Mouse (Mus musculus) heart, embryonic 14.5 days (tissue): ENCODE results near the gene Cachd1. TPM values are rescaled to one million over a fixed set of nuclear protein-coding genes. Genes with fewer than 3 reads are reported as not detected.

Source experiments
- ATAC-seq: fragments of 200-750 bp; cut with Nextera tagmentation; 2 replicates; pipeline ENCODE4 v1.8.0; 2017; ENCODE audit warnings: low read depth, moderate TSS enrichment; ENCODE audit not compliant: insufficient number of reproducible peaks, insufficient read depth, low FRiP score
- H3K27ac ChIP-seq, 2 experiments: fragments of 200-500 bp in 1 of 2; fragments of 300-500 bp in 1 of 2; sonication (generic) in 1 of 2; replicated peaks in 1 of 2; 2 replicates each; pipeline ENCODE4 v1.5.1; 2012 to 2014; ENCODE audit warnings: low read depth in 2 of 2, low read length in 2 of 2, control low read depth in 1 of 2, mild to moderate bottlenecking in 1 of 2, mixed read lengths in 1 of 2; ENCODE audit not compliant: control insufficient read depth in 1 of 2, insufficient read depth in 1 of 2
- H3K27me3 ChIP-seq: fragments of 300-500 bp; sonication (generic); 2 replicates; pipeline ENCODE4 v1.6.1; 2014; ENCODE audit warnings: mild to moderate bottlenecking, low read length, control low read depth; ENCODE audit not compliant: control insufficient read depth, insufficient read depth
- H3K36me3 ChIP-seq: fragments of 300-500 bp; sonication (generic); 2 replicates; pipeline ENCODE4 v1.6.1; 2014; ENCODE audit warnings: mild to moderate bottlenecking, control low read depth, low read length, mixed read lengths; ENCODE audit not compliant: control insufficient read depth, insufficient read depth
- H3K4me1 ChIP-seq, 2 experiments: fragments of 200-500 bp in 1 of 2; fragments of 300-500 bp in 1 of 2; sonication (generic) in 1 of 2; 2 replicates each; pipeline ENCODE4 v1.6.1; 2012 to 2014; ENCODE audit warnings: low read length in 2 of 2, control low read depth in 1 of 2, mixed read lengths in 1 of 2; ENCODE audit not compliant: control insufficient read depth in 2 of 2, insufficient read depth in 2 of 2
- H3K4me2 ChIP-seq: fragments of 300-500 bp; sonication (generic); 2 replicates; pipeline ENCODE4 v1.6.1; 2014; ENCODE audit warnings: mild to moderate bottlenecking, low read length
- H3K4me3 ChIP-seq, 2 experiments: fragments of 200-500 bp in 1 of 2; fragments of 300-500 bp in 1 of 2; sonication (generic) in 1 of 2; 2 replicates each; pipeline ENCODE4 v1.5.1; 2012 to 2014; ENCODE audit warnings: low read length in 2 of 2, mild to moderate bottlenecking in 2 of 2, control low read depth in 1 of 2, low read depth in 1 of 2, moderate library complexity in 1 of 2; ENCODE audit not compliant: control insufficient read depth in 1 of 2, insufficient read depth in 1 of 2
- H3K9ac ChIP-seq: fragments of 300-500 bp; sonication (generic); 2 replicates; pipeline ENCODE4 v1.6.1; 2014; ENCODE audit warnings: mild to moderate bottlenecking, low read length
- H3K9me3 ChIP-seq: fragments of 300-500 bp; sonication (generic); 2 replicates; pipeline ENCODE4 v1.6.1; 2016; ENCODE audit warnings: low read length, control low read depth; ENCODE audit not compliant: control insufficient read depth
- WGBS: fragments of 180-500 bp; shearing (Covaris S2); extraction: QIAGEN DNeasy Blood & Tissue Kit; methylation state at CpG from one replicate; pipeline ENCODE4 v1.1.7; 2014; 5-methylcytosine and 5-hydroxymethylcytosine counted together
- polyA plus RNA-seq: library from polyadenylated mRNA; unstranded; fragments of >200 nt; fragmentation: Nextera tagmentation; extraction: Ambion mirVana; gene quantifications from 2 replicates; pipeline ENCODE4 v1.2.1, GENCODE M21; 2014

The Cachd1 gene
- polyA plus RNA-seq, 1 experiment from 2014 or later, result 9.2 TPM

DNA sequence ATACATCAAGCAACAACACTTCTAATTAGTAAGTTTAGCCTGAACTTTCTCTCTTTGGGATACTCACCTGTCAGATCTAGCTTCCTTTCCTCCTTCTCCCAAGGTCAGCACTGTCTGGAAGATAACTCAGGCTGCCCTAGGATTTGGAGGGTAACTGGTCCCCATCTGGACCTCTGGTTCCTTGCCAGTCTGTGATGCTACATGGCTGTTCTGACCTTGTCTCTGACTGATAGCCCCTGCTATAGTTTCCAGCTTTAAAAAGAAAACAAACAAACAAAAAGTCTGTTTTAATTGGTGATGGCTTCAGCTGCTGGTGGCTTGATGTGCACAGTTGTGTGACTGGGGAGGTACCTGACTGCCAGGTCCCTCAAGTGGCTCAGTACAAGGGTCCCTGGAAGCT lies 20.0 kb upstream of the Cachd1 start:
- Histone ChIP-seq H3K9ac (no peak overlapping the region), H3K9me3 (no peaks in the 10 kb centered on the region), H3K36me3 (no peaks in the 10 kb centered on the region), H3K4me1 (no peaks in the 10 kb centered on the region), H3K27me3 (no peaks in the 10 kb centered on the region), H3K4me2 (no peak overlapping the region), H3K27ac (no peak overlapping the region), H3K4me3 (no peak overlapping the region)
- no peak for ATAC-seq

DNA sequence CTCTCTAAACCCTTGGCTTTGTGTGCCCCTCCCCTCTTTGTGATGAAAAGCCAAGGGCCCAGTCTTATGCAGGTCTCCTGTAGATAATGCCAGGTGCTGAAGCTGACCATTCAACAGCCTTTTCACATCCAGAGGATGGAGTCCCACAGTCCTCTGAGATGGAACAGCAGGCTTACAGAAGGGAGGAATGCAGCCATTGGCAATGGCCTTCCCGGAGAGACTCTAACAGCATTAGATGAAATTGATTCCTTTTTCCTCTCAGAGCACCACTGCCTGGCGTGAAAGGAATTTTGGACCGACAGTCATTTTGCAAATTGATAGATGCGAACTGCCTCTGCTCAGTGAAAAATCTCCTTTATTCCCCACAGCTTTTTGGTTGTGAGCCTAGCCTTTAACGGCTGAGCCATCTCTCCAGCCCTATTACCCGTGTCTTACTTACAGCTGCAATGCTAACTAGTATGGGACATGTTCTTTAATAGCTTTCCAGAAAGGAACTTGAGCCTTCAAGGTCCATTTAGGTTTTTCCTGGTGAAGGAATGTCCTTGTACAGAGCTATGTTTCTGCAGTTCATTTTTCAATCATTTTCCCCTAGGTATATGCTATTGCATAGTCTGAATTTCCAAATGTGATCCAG lies 18.1 kb upstream of the Cachd1 start:
- H3K36me3 ChIP-seq, result no peaks in the 10 kb centered on the region
- ATAC-seq, result no peak
- no peaks in the 10 kb centered on the region for H3K4me1 ChIP-seq
- no peak overlapping the region for H3K4me3 ChIP-seq
- H3K27me3 ChIP-seq, result peaks cover 7% of the 10 kb centered on the region; the same call in 1 of the 2 replicates
- H3K4me2 ChIP-seq, result no peak overlapping the region
- H3K27ac ChIP-seq, result no peak overlapping the region
- WGBS, result 77% methylated on average over 6 of the region's 6 CpGs
- no peak overlapping the region for H3K9ac ChIP-seq
- no peaks in the 10 kb centered on the region for H3K9me3 ChIP-seq

DNA sequence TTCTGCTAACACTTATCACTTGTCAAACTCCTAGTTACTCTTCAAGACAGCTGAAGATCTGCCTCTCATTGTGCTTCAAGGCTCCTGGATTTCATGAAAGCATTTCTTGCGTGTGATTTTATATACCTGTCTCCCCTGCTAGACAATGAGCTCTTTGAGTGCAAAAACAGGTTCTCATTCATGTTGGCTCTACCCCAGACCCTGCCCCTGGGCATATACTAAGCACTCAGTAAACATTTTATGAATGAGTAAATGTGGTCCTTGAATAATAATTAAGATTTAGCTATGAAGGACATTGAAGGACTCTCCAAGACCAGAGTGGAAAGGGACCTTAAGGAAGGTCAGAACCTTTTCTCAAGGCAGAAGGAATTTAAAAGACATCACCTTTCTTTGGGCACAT lies 16.9 kb upstream of the Cachd1 start:
- peaks cover 7% of the 10 kb centered on the region; the same call in 1 of the 2 replicates for H3K27me3 ChIP-seq
- H3K27ac ChIP-seq, result no peak overlapping the region

DNA sequence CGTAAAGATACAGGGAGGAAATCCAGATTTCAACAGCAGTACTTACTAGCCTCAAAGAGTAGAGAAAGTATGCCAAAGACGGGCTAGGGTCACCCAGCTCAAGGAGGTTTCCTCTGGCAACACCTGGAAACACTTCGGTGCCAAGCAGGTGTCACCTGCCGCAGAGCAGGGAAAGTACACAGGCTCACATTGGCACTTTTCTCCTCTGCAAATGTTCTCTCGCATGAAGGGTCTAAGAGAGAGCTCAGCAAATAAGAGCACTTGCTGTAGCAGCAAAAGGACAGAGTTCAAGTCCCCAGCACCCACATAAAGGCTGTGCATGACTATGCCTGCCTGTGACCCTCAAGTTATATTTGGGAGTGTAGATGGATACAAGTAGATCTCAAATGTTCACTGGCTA lies 16.1 kb upstream of the Cachd1 start:
- Histone ChIP-seq H3K4me2 (no peak overlapping the region), H3K9ac (no peak overlapping the region), H3K4me3 (no peak overlapping the region), H3K36me3 (no peaks in the 10 kb centered on the region), H3K4me1 (no peaks in the 10 kb centered on the region), H3K27ac (no peak overlapping the region), H3K27me3 (peaks cover 7% of the 10 kb centered on the region; the same call in 1 of the 2 replicates), H3K9me3 (no peaks in the 10 kb centered on the region)
- no peak for ATAC-seq
- WGBS, result 81% methylated on average over 5 of the region's 5 CpGs

More for the DNA sequence above, 16.9 kb upstream of the Cachd1 start:
- H3K4me2 ChIP-seq, result no peak overlapping the region
- H3K9ac ChIP-seq, result no peak overlapping the region
- WGBS, result 88% methylated on average over 1 of the region's 1 CpGs
- no peaks in the 10 kb centered on the region for H3K36me3 ChIP-seq
- no peak overlapping the region for H3K4me3 ChIP-seq
- H3K9me3 ChIP-seq, result no peaks in the 10 kb centered on the region
- no peak for ATAC-seq
- H3K4me1 ChIP-seq, result no peaks in the 10 kb centered on the region

DNA sequence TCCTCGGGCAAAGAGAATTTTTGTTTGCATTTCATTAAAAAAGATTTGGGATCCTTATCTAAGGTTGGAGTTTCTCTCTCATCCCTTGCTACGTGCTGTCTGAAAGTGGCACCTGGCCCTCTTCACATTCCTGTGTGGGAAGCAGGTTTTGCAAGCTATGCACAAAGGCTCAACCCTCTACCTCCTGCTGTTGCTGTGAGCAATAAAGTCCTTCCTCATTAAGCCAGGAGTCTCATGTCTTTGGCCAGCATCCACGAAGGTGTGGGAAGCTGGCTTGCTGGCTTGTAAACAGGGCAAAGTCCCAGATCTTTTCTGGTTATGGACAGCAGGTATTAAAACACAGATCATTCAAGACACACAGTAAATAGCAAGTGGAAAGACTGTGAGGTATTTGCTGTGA lies 7.9 kb upstream of the Cachd1 start:
- Histone ChIP-seq H3K27me3 (peaks cover 8% of the 10 kb centered on the region; the same call in 1 of the 2 replicates), H3K9me3 (no peaks in the 10 kb centered on the region), H3K4me3 (no peak overlapping the region), H3K4me1 (no peaks in the 10 kb centered on the region), H3K36me3 (no peaks in the 10 kb centered on the region), H3K4me2 (no peak overlapping the region), H3K27ac (no peak overlapping the region), H3K9ac (no peak overlapping the region)
- WGBS, result 42% methylated on average over 3 of the region's 3 CpGs
- no peak for ATAC-seq

DNA sequence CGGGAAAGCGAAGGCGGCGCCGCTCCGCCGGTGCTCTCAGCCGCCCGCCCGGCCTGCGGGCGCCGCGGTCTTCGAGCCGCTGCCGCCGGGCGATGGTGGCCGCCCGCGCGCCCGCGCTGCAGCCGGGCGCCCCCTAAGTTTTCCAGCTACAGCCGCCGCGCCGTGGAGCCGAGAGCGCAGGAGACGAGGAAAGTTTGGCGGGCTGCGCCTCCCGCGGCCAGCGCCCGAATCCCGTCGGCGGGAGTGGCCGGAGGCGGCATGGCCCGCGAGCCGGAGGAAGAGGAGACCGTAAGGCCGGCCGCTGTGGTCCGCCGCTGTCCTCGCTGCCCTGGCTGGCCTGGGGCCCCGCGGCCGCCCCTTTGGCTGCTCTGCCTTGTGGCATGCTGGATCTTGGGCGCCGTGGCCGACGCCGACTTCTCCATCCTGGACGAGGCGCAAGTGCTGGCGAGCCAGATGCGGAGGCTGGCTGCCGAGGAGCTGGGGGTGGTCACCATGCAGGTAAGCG lies 448 bp downstream of the Cachd1 start:
- H3K27ac ChIP-seq, result peak overlapping the region; percentile 68 to 91
- under 1% methylated on average over 59 of the region's 68 CpGs for WGBS
- peak; percentile 23; the same call in 1 of the 2 replicates for ATAC-seq

DNA sequence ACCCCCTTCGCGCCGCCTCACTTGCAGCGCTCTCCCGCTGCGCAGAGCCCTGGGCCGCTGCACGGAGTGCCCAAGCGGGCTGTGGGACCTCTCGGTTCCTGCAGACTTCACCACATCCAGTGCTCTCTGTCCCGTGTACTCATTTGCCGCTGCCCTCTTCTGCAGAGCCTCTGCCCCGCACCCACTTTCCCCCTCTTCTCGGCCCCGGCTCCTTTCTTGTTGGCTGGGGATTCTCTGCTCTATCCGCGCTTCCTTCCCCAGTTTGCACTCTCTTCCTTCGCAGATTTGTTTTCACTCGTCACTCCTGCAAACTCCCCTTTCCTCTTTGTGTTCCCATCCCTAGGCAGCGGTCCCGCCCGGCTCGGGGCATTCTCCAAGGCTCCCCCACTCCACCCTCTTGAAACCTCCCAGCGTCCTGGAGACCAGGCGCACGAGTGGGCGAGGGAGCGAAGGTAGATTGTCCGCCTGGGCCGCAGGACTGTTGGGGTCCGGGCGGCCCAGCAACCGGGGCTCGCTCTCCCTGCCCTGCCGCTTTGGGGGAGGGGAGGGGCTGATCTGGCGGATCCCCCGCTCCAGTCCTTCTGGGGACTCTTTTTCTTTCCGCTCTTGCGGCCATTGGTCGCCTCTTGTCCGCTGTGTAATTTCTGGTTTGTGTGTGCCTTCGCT lies 1.0 kb downstream of the Cachd1 start:
- peak overlapping the region; percentile 87 for H3K4me2 ChIP-seq
- no peaks in the 10 kb centered on the region for H3K36me3 ChIP-seq
- no peaks in the 10 kb centered on the region for H3K27me3 ChIP-seq
- H3K9me3 ChIP-seq, result no peaks in the 10 kb centered on the region
- peak overlapping the region; percentile 72 to 90 for H3K4me3 ChIP-seq
- under 1% methylated on average over 32 of the region's 42 CpGs for whole genome bisulfite sequencing
- H3K4me1 ChIP-seq, result peaks cover 13 to 19% of the 10 kb centered on the region in 2 experiments
- H3K9ac ChIP-seq, result peak overlapping the region; percentile 92
- ATAC-seq, result peak; percentile 45; the same call in 1 of the 2 replicates
- H3K27ac ChIP-seq, result peak overlapping the region; percentile 68 to 91

More for the DNA sequence above, 448 bp downstream of the Cachd1 start:
- no peaks in the 10 kb centered on the region for H3K9me3 ChIP-seq
- no peaks in the 10 kb centered on the region for H3K36me3 ChIP-seq
- H3K27me3 ChIP-seq, result no peaks in the 10 kb centered on the region
- peak overlapping the region; percentile 92 for H3K9ac ChIP-seq
- peak overlapping the region; percentile 87 for H3K4me2 ChIP-seq
- H3K4me1 ChIP-seq, result peaks cover 9 to 15% of the 10 kb centered on the region in 2 experiments
- peak overlapping the region; percentile 72 to 90 for H3K4me3 ChIP-seq
